Mouse (Mus musculus) bone marrow macrophage, adult 2 months (primary cell): ENCODE data around the gene Wnk4.

ENCODE experiments used
- CTCF ChIP-seq: IDR thresholded peaks from 2 replicates; pipeline ENCODE4 v1.5.1; 2012; ENCODE audit warnings: low read depth, mild to moderate bottlenecking, low read length, moderate library complexity
- POLR2A ChIP-seq: IDR thresholded peaks from 2 replicates; pipeline ENCODE4 v1.6.1; 2012; ENCODE audit warnings: mild to moderate bottlenecking, low read depth, low read length, borderline replicate concordance

- TF ChIP-seq CTCF, result no peak
- no peak; the same call in 1 of the 2 replicates for TF ChIP-seq POLR2A
These were observed at the start of gene Wnk4 for GRCm38 (mm10) chr11:101259948-101260825.
